Mouse (Mus musculus): Measurements from ENCODE around the gene Abcc12. TPM values are rescaled to one million over a fixed set of nuclear protein-coding genes. Genes with fewer than 3 reads are reported as not detected.

Gene Abcc12
- total RNA-seq, 2 experiments from 2014 or later = not detected

GRCm38 (mm10) chr8:86581921-86582331, 1.4 kb upstream of the Abcc12 start:
- ATAC-seq (replicated peaks; ENCODE audit: poor library complexity, severe bottlenecking) = no peak

DNA sequence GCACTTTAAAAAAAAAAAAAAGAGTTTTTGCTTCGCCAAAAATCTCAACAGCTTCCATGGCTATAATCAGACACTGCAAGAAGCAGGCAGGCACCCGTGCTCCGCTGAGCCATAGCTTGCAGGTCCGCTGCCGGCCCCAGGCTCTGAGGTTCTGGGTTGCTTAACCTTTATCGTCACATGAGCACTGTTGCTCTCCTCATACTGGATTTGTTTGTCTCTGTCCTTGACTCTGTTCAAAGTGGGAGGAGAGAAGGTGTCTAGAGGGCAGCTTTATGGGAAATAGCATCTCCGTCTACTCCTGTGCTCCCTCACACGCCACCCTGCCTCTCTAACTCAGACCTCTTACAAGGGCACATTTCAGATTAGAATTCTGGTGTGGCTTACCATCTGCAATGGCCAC, 1.8 kb downstream of the Abcc12 start:
- ATAC-seq (replicated peaks; ENCODE audit: poor library complexity, severe bottlenecking) = peak; percentile 36; the same call in 1 of the 2 replicates

DNA sequence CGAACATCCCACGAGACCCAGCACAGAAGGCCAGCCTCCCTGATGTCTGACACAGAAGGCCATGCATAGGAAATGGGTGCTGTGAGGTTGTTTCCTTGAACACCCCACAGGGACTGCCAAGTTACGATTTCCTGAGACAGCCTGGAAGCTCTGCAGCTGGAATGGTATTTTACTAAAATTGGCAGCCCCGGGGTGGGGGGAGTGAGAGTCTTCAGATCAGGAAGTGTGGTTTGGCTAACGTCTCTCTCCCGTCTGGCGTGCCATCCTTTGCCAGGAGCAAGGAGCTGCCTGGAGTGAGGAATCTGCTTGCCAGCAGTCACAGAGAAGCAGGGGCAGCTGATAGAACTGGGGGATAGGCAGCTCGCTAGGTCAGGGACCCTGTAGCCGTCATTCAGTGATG, 2.4 kb downstream of the Abcc12 start:
- ATAC-seq (replicated peaks; ENCODE audit: poor library complexity, severe bottlenecking) = 0 out of 2 replicates have a peak, but pooled peaks have one; percentile 23

DNA sequence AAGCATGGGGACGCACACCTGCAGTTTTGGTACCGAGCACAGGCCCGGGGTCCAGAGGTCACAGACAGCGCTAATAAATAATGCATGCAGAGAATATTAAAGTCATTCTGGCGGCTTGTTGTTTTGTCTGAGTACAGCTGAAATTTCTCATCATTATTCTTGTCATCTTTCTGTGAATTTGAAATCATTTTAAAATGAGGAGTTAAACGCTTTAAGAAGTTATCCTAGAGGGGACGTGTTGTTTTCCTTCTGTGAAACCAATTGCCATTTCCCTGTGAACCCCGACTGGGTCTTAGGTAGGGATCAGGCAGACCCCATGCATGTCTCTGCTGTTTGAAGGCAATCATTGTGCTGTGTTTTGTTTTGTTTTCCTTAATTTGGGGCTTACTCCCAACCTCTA, 2.9 kb downstream of the Abcc12 start:
- no peak for ATAC-seq (replicated peaks; ENCODE audit: poor library complexity, severe bottlenecking)

DNA sequence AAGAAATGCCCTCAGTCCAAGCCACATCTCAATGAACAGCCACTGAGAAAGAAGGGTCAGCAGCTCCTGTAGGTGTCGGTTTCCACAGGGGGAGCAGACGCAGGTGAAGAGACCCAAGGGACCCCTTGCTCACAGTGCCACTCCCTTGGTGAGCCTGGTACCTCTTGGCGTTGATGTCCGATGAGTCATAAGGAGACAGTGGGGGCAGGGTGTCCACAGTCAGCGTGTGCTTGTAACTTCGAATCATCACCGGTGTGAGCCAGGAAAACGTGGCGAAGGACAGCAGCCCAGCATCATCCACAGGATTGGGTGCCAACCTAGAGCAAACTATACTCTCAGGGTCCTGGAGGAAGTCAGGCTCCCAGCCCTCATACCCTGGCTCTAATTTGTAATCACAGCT, 16.8 kb downstream of the Abcc12 start:
- ATAC-seq (replicated peaks; ENCODE audit: poor library complexity, severe bottlenecking) = no peak

GRCm38 (mm10) chr8:86561737-86562136, 18.7 kb downstream of the Abcc12 start:
- ATAC-seq (replicated peaks; ENCODE audit: poor library complexity, severe bottlenecking) = 0 out of 2 replicates have a peak, but pooled peaks have one; percentile 42

DNA sequence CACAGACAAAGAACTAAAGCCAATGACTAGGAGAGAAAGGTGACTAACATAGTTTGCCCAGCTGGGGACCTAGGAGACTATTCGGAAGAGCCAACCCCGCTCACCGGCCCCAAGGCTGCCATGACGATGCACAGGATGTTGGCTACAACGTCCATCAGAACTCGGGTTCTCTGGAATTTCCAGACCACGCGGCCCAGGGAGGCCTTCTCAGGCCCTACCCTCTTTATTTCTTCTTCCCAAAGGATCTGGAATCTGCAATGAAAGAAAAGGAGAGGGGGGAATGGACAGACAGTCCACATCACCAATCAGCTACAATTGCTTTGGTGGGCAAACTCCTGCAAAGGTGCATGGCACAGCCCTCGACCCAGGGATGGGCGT, 19.8 kb downstream of the Abcc12 start:
- ATAC-seq (replicated peaks; ENCODE audit: poor library complexity, severe bottlenecking) = no peak

GRCm38 (mm10) chr8:86559947-86560687, 20.4 kb downstream of the Abcc12 start:
- no peak for ATAC-seq (replicated peaks; ENCODE audit: poor library complexity, severe bottlenecking)

GRCm38 (mm10) chr8:86557186-86558045, 23.1 kb downstream of the Abcc12 start:
- ATAC-seq (replicated peaks; ENCODE audit: poor library complexity, severe bottlenecking) = no peak

DNA sequence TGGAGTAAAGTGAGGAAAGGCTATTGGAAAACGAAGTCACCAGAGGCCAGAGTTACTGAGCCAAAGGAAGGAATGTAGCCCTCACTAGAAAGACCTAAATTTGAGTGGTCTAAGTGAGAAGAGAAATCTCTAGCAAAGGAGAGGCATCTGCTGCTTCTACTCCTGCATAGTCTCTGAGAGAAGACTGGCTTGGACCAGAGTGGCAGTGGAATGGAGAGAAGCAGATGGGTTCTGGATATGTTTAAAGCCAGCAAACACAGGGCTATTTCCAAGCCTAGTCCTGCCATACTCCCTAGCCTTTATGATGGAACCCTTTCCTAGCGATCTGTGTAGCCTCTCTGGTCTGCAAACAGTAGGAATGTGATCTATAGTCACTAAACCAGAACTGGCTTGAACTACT, 24.9 kb downstream of the Abcc12 start:
- ATAC-seq (replicated peaks; ENCODE audit: poor library complexity, severe bottlenecking) = no peak

GRCm38 (mm10) chr8:86554220-86554891, 26.1 kb downstream of the Abcc12 start:
- no peak for ATAC-seq (replicated peaks; ENCODE audit: poor library complexity, severe bottlenecking)

- ATAC-seq (replicated peaks; ENCODE audit: poor library complexity, severe bottlenecking) = no peak
Measured at GRCm38 (mm10) chr8:86550516-86550915, 30.0 kb downstream of the Abcc12 start.

GRCm38 (mm10) chr8:86546001-86546400, 34.5 kb downstream of the Abcc12 start:
- no peak for ATAC-seq (replicated peaks; ENCODE audit: poor library complexity, severe bottlenecking)

GRCm38 (mm10) chr8:86540906-86541305, 39.6 kb downstream of the Abcc12 start:
- ATAC-seq (replicated peaks; ENCODE audit: poor library complexity, severe bottlenecking) = no peak

DNA sequence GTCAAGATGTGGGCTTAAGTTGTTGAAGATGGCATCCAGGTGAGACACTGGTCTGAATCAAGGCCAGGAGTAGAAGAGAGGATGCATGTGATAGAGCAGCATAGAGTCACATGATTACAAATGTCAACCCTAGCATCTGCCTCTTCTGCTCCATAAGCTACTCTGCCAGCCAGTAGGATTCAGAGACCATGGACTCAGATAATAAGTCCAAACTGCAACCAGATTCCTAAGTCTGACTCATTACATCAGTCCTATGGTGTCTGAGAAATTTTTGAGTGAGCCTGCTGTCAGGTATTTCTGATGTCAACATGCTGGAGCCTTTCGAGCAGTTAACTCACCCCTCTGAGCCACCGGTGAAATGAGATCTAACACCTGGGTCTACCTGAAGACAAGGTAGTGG, 40.1 kb downstream of the Abcc12 start:
- no peak for ATAC-seq (replicated peaks; ENCODE audit: poor library complexity, severe bottlenecking)

DNA sequence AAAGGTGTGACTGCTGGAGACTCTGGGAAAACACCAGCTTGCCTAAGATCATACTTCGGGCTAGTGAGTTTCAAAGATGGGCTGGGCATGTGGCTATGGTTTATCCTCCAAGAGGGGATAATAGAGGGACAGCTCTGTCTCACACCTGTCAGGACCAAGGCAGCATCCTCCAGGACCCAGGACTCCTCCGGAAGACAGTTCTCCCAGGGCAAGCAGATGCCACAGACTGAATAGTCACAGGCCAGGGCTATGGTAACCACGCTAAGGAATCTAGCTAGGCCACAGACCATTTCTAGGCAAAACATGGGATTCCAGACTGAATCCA, 43.9 kb downstream of the Abcc12 start:
- ATAC-seq (replicated peaks; ENCODE audit: poor library complexity, severe bottlenecking) = no peak

DNA sequence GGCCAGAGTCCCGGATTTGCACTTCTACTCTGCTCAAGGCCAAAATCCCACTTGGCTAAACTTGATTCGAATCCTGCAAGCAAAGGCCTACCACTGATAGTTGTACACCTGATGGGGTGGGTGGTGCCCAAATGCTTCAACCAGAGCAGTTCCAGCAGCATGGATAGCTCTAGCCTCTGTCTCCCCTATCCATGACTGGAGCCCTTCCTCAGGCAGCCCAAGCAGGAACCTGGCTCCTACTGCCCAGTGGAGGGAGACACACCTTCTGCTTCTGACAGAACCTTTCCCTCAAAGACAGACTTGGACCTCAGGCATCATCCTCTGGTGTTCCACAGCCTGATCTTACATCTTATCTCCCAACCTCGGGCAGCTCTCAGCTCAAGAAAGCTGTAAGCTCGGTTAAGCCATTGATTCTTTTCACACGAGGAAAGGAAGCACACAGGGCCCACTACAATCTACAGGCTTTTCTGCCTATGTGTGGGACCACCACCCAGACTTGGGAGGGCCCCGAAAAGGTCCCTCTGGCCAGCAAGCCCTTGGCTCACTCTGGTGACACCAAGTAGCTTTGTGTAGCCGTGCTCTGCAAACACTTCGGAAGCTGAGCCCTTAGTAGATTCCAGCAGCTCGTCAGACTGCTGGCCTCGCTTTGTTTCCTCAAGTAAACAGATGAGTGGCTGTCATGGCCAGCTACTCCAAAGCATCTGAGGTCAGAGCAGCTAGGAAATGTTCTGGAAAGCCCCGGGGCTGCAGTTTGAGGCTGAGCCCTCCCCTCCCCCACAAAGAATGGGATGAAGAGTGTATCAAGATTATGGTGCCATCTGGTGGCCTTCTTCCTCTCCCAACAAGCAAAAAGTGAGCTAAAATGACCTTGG, 44.5 kb downstream of the Abcc12 start:
- ATAC-seq (replicated peaks; ENCODE audit: poor library complexity, severe bottlenecking) = no peak

GRCm38 (mm10) chr8:86535068-86535560, 45.4 kb downstream of the Abcc12 start:
- ATAC-seq (replicated peaks; ENCODE audit: poor library complexity, severe bottlenecking) = no peak

DNA sequence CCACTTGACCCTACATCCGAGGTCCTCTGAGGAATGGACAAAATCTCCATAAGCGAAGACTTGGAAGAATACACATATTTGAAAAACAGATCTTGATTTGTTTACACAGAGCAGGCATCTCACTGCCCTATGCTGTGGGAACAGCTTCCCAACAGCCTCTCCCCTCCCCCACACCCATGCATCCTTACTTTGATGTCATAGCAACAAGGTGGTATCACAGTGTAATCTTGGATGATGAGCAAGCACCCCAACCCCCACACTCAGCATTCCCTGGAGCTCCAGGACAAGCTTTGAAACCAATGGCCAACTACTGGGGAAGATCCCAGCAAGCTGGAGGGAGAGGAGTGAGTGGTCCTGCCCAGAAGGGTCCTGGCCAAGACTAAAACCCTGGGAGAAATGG, 50.8 kb downstream of the Abcc12 start:
- ATAC-seq (replicated peaks; ENCODE audit: poor library complexity, severe bottlenecking) = no peak

Data from granulocyte monocyte progenitor cell, adult 5-6 weeks (primary cell).